Mouse (Mus musculus): ENCODE data around the gene Tbcc.

DNA sequence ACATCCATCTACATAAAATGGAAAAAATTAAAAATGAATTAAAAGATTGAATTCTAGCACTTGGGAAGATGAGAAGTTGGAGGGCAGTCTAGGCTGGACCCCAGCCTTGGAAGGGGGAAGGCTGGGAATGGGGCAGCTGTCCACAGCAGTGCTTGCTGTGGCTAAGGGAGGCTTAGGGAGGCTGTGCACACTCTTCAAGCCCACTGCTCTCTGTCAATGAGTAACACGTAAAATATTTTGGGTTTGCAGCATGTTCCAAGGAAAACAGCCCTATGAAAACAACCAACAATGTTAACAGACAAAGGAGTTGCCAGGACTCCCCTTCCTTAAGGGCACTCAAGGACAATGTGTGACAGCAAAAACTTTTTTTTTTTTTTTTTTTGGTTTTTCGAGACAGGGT, 47.5 kb upstream of the Tbcc start:
- TF ChIP-seq CTCF (IDR thresholded peaks at IDR 0.05; ENCODE audit: low read depth, low read length) (no peak), GATA1 (IDR thresholded peaks at IDR 0.05; ENCODE audit: borderline replicate concordance, low read length) (no peak), TAL1 (conservative IDR thresholded peaks at IDR 0.05; ENCODE audit: low read depth, low read length) (no peak), POLR2AphosphoS5 (IDR thresholded peaks at IDR 0.05; ENCODE audit: insufficient replicate concordance, low read depth, low read length) (no peak), GATA2 (IDR thresholded peaks at IDR 0.05; ENCODE audit: borderline replicate concordance, low read depth, low read length) (no peak)
